Mouse (Mus musculus) regulatory T cell (primary cell): ENCODE data around the gene Trim33.

Experiments
- in situ Hi-C: fragments of 300-600 bp; cut with MboI, MseI; formaldehyde crosslinking; loops from one replicate; pipeline ENCODE4 v1.15.1; 2025; ENCODE audit warnings: high pct_unique_total_duplicates

The Trim33 gene

GRCm38 (mm10) chr3:103361150-103361549 is 82.1 kb downstream of the Trim33 start:
- in situ Hi-C loops, result no loop called here

- in situ Hi-C loops, result no loop called here
Measured at GRCm38 (mm10) chr3:103364182-103364945, 85.3 kb downstream of the Trim33 start.

GRCm38 (mm10) chr3:103367176-103367970 is 88.3 kb downstream of the Trim33 start:
- in situ Hi-C loops, result no loop called here

GRCm38 (mm10) chr3:103368731-103369130 is 89.6 kb downstream of the Trim33 start:
- in situ Hi-C loops, result no loop called here

GRCm38 (mm10) chr3:103374028-103374427 is 94.9 kb downstream of the Trim33 start:
- in situ Hi-C loops, result loop anchor here (10.0 kb wide), 1 partner anchor 189 kb away; no protein-coding TSS in a partner anchor

GRCm38 (mm10) chr3:103375181-103375855 is 96.2 kb downstream of the Trim33 start:
- in situ Hi-C loops, result loop anchor here (10.0 kb wide), 1 partner anchor 191 kb away; no protein-coding TSS in a partner anchor

- in situ Hi-C loops, result loop anchor here (10.0 kb wide), 1 partner anchor 193 kb away; no protein-coding TSS in a partner anchor
Measured at GRCm38 (mm10) chr3:103378018-103378417, 98.9 kb downstream of the Trim33 start.

- in situ Hi-C loops, result loop anchor here (10.0 kb wide), 1 partner anchor 195 kb away; no protein-coding TSS in a partner anchor
Measured at GRCm38 (mm10) chr3:103379371-103379770, 100.3 kb downstream of the Trim33 start.

GRCm38 (mm10) chr3:103380814-103381213 is 101.7 kb downstream of the Trim33 start:
- in situ Hi-C loops, result loop anchor here (10.0 kb wide), 1 partner anchor 646 kb away; the partner anchor contains the start of gene Tspan2

GRCm38 (mm10) chr3:103381441-103381840 is 102.3 kb downstream of the Trim33 start:
- in situ Hi-C loops, result loop anchor here (10.0 kb wide), 1 partner anchor 647 kb away; the partner anchor contains the start of gene Tspan2

- in situ Hi-C loops, result loop anchor here (10.0 kb wide), 1 partner anchor 648 kb away; the partner anchor contains the start of gene Tspan2
Measured at GRCm38 (mm10) chr3:103382872-103383567, 103.9 kb downstream of the Trim33 start.

- in situ Hi-C loops, result loop anchor here (10.0 kb wide), 1 partner anchor 650 kb away; the partner anchor contains the start of gene Tspan2
Measured at GRCm38 (mm10) chr3:103384486-103384885, 105.4 kb downstream of the Trim33 start.

GRCm38 (mm10) chr3:103384949-103385348 is 105.9 kb downstream of the Trim33 start:
- in situ Hi-C loops, result loop anchor here (10.0 kb wide), 1 partner anchor 650 kb away; the partner anchor contains the start of gene Tspan2

- in situ Hi-C loops, result loop anchor here (10.0 kb wide), 1 partner anchor 651 kb away; the partner anchor contains the start of gene Tspan2
Measured at GRCm38 (mm10) chr3:103385383-103386291, 106.5 kb downstream of the Trim33 start.

GRCm38 (mm10) chr3:103386292-103387031 is 107.4 kb downstream of the Trim33 start:
- in situ Hi-C loops, result loop anchor here (10.0 kb wide), 1 partner anchor 652 kb away; the partner anchor contains the start of gene Tspan2

- in situ Hi-C loops, result loop anchor here (5.0 kb wide), 1 partner anchor 40 kb away; no protein-coding TSS in a partner anchor
Measured at GRCm38 (mm10) chr3:103392613-103393258, 113.6 kb downstream of the Trim33 start.

GRCm38 (mm10) chr3:103393283-103394060 is 114.4 kb downstream of the Trim33 start:
- in situ Hi-C loops, result loop anchor here (5.0 kb wide), 1 partner anchor 39 kb away; no protein-coding TSS in a partner anchor
